Mouse (Mus musculus) skeletal muscle tissue, adult 2 months (tissue): Measurements from ENCODE around the gene Slc13a2.

Experiments used
- DNase-seq: peaks from one replicate; pipeline ENCODE4 v3.0.0-alpha.2; 2012; ENCODE audit warnings: low read depth, low spot score

Slc13a2 gene

DNA sequence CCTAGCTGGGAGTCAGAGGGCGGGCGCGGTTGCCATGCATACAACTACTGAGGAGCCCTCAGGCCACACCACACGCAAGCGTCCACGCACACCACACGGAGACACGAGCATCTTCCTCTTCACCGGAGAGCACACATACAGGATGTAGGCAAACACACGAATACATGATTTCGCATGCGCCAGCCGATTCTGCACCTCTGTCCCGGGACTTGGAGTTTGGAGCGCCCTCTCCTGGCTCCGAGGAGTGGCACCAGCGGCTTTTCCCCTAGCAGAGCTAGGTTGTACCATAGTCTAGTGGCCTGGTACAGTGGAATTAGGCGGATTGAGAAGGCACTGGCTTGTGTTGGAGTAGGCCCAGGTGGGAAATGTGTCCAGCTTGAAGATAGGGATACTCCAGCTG, 24.6 kb downstream of the Slc13a2 start:
- DNase-seq, result no peak

DNA sequence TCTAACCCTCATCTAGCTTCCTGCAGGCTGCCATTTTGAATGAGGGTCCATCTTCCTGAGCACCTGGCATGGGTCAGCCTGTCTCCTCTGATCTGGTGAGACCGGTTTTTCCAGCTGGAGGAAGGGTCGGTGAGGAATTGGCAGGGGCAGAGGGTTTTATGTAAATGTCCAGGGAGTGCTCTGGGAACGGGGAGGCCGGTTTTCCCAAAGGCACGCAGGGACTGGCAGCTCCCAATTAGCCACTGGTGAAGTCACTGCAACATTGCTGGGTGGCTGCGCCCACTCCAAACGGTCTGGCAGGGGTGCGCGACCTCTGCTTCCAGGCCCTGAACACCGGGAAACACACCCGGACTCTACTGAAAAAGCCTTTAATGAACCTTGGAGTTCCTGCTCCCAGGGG, 25.1 kb downstream of the Slc13a2 start:
- DNase-seq, result no peak

DNA sequence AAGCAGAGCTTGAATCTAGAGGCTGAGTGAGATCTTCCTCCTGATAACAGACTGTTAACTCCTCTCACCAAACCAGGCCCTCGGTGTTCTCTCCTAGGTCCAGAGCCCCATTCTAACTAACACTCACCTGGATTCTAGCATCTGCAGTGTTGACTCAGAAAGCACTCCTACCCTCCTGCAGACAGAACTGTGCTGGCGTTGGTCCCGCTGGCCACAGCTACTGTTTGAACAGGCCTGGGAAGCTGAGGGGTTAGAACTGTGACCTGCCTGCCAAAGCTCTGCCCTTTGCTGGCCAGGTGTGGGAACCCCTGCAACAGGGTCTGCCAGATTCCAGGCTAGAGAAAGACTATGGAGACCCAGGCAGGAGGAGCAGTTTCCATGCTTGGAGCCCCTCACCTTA, 29.3 kb downstream of the Slc13a2 start:
- DNase-seq, result no peak

DNA sequence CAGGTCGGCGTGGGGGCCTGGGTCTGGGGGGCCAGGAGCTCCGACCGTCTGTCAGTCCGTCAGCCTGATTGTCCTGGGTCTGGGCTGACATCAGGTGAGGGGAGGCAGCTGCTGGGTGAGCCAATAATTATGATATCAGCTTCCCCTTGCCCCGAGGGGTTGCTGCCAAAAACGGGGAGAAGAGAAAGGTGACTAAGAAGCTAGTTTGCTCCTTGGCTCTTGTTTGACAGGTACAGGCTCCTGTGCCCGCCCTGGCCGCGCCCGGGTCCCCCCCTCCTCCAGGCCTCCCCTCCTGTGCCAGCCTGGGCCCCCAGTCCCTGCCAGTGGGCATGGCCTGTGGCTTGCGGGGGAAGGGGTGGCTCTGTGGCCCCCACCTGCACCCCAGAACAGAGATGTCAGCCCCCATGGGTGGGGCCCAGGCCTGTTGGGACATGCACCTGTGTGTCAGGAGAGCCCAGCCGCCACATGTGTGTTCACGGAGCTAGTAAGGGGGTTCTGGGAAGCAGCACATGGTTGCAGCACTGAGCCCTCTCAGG, 35.4 kb downstream of the Slc13a2 start, which contains the start of gene Foxn1:
Gene Foxn1 (minus strand): TSS at position 51 of the 536 bp plus-strand sequence.
- no peak for DNase-seq

DNA sequence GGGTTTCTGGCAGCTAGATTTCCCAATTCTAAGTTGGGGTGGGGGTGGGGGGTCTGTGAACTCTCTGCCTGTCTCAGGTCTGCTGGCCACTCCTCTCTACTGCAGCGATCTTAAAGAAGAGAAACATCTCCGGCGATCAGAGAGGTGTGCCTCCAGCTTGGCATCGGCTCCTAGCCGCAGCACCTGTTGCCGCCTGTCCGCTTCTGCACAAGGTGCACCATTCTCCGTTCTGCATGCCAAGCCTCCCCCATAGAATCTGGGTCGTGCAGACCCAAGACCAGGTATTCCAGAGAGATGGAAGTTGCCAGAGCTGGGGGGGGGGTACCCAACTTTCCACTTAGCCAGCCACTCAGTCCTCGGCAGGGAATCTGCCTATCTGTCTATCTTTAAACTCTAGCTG, 36.2 kb downstream of the Slc13a2 start:
- no peak for DNase-seq

DNA sequence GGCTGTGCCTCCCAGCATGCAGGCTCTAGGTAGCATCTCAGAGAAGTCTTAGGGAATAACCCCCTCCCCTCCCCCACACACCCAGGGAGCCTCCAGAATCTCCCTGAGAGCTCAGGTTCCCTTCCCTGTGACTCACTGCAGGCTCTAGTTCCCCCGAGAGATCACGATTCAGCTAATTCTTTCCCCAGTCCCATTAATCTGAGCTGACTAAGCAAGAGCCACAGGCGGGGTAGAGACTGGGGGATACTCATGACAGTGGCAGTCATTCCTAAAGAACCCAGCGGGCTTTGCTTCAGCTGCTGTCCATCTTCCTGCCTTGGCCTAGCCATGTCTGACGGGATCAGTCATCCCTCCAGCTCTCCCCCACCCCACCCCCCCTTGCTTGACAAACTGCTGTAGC, 39.3 kb downstream of the Slc13a2 start:
- no peak for DNase-seq

DNA sequence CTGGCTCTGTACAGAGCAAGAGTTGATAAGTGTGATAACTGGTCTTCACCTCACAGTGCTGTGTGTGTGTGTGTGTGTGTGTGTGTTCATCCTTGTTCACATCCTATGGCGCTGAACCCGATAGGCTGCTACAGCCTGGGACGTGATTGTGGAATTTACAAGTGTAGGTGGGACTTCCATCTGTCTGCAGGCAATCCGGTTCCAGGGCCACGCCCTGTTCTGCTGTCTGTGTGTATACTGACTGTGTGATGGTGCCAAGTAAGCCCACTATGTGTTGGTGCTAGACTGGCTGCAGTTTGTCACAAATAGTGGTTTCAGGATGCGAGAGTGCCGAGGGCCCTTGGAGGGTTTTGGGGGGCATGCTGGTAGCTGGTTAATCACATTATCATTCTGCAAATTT, 39.7 kb downstream of the Slc13a2 start:
- no peak for DNase-seq

DNA sequence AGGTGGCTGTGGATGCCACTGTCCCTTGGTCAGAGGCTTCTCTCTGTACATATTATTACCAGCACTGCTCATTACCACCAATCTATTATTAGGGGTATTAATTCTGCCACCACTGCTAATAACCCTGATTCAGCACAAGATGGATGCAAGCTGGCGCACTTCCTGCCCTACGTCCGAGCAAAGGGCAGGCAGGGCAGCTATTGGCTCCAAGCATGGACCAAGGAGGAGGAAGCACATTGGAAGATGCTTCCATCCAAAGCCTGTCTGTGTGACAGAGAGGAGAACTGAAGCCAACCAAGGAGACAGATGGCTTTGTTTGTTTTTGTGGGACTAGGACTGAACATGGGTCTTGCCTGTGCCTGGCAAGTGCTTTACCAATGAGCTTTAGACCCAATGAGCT, 41.0 kb downstream of the Slc13a2 start:
- DNase-seq, result no peak

DNA sequence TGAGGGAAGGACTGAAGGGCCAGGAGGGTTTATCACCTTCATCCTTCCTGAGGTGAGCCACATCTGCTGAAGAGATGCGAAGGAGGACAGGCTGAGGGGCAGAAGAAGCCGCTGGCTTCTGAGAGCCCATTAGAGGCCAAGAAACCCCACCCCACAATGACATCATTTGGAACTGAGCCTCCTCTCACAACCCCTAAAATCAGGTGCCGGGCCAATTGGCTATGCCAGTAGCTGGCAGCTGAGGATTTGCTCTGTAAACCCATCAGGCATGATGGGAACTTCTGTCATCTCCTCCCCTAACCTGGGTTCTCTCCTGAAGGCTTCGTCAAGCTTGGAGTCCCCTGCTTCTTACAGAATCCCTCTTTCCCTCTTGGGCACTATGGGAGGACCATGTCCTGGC, 41.7 kb downstream of the Slc13a2 start:
- DNase-seq, result no peak

DNA sequence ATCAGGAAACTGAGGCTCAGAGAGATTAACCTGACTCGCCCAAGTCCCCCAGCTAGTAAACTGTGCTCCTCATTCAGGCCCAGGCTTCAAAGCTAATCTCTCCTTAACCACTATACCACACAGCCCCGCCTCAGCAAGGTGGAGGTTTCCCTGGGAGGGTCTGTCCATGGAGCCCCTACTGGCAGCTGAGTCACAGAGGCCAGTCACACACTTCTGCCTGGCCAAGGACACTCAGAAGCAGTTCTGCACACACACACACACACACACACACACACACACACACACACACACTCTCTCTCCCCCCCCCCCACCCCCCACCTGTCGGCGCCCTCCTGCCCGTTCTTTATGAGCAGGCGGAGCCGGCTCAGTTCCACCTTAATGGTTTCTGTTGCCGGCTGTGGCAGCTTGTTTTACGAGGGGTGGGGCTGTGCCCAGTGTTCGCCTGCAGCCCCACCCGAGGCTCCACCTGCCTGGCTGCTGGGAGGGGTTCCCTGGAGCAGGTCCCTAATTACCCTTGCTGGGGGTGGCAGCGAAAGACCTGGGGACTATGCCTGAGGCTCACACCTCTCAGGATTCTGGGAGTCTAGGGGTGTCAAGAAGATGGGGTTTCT, 44.4 kb downstream of the Slc13a2 start:
- no peak for DNase-seq

DNA sequence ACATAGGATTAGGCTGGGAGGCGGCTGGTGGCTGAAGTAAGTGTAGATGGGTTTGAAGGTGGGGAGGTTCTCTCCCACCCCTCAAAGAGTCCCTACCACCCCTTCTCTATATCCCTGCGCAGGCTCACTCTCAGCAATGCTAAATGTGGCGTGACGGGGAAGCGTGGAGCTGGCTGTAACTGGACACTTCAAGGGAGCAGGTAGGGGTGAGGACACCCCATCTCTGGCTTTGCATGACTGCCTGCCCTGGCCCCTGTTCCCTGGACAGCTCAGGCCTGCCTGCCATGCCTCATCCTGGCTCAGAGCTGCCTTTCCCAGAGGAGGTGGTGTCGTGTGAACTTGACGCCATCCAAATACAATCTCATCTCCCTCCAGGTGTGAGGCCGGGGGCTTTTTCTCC, 47.9 kb downstream of the Slc13a2 start:
- DNase-seq, result no peak

DNA sequence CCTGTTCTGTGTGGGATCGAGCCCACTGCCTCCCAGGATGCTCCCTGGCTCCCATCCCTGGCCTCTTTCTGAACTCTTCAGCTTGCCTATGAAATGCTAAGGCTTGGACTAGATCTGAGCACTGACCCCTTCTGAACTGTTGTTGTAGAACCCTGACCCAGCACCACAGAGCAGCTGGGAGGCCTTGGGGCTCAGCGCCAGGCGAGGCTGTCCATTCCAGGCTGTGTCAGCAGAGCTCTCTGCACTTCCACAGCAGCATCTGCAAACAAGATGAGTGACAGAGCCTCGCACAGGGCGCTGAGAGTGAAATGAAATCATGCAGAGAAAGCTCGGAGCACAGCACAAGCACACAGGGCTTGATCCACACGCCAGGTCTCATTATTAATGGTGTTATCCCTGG, 49.4 kb downstream of the Slc13a2 start:
- DNase-seq, result no peak

DNA sequence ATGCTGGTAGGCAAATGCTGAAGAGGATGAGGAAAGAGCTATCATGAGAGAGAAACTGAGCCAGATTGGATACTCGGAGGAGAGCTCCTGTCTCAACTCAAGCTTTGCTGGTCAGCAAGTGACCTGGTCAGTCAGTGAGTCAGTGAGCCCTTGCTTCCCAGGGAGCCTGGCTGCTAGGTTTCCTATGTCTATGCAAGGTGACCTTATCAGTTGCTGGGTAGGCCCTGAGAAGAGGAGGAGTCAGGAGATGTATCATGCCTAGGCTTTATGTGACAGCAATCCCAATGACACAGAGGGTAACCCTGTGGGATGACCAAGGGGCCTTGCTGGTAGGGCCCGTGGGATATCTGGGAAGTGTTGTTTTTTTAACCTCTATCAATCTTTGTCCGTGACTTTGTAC, 49.9 kb downstream of the Slc13a2 start:
- no peak for DNase-seq

DNA sequence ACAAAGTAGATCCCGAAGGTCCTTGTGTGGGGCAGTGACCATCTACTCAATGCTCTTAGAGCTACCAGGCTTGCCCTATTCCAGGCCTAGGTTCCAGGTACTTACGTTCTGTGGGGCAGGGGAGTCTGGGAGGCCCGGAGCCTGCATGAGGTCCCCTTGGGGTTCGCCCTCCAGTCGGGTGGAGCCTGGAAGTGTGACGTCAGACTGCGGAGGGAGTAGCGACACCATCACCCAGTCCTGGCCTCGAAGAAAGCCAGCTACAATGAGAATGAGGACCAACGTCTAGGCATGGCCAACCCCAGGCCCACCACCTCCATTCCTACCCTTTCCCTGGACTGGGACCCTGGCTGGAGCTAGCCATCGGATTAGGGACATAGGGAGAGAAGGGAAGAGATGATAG, 50.3 kb downstream of the Slc13a2 start:
- no peak for DNase-seq

DNA sequence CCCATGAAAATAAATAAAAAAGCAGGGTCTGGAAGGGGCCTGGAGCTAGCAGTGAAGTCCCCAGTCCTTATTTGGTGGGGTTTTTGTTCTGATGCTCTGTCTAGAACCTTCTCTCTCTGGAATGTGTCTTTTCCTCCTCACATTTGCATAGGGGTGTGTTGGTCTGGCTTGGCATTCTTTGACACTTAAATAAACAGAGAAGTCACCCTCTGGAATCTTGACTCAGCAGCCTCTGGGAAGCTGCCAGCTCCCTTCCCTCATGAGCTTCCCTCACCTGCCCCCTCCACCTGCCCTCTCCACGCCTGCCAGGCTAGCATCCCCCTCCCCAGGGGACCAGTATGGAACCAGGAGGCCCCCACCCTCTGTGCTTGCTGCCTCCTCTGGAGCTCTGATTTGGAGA, 51.6 kb downstream of the Slc13a2 start:
- DNase-seq, result no peak

DNA sequence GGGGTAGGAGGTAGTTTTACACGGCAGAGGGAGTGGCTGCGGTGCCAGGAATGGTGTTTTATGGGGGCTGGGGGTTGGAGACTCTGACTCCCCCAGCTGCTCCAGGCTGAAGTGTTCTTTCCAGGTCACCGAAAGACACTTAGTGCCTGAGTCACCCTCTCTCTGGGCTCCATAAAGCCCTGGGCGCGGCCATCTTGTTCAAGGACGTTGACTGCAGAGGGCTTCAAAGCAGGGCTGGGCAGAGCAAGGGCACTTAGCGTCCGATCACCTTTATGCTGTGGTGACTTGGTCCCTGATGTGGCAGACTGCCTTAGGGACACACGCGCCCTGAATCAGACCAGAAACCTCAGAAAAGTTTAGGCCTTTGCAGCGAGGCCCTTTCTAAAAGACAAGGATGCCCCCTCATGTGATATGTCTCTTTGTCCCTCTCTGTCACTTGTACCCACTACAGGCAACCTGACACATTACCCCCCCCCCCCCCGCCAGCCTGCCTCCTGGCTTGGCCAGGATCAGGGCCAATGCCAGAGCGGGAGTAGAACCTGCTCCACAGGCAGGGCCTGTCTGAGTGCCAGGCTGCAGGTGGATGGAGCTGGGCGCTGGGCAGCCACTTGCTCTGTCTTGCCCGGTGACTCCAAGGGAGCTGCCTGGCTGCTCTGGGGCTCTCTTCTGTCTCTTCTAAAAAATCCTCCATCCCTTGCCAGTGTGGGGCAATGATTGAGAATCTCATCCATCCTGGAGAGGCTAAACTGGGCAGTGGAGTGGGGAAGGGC, 54.4 kb downstream of the Slc13a2 start:
- DNase-seq, result no peak

DNA sequence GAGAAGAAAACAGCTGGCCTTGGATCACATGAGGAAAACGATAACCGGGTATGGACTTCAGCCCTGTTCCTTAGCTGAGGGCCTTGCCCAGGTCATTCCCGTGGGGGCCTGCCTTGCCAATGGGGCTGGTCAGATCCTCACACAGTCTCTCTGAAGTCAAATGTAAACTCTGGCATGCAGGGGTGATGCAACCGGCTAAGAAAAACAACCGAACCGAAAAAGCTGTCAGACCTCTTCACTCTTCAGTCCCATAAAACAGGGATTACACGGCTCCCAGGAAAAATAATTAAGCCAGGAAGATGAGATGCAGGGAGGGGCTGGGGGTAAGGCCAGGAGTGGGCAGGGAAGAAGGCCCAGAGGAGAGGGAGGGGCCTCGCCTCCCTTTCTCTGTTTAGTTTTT, 57.9 kb downstream of the Slc13a2 start:
- no peak for DNase-seq

DNA sequence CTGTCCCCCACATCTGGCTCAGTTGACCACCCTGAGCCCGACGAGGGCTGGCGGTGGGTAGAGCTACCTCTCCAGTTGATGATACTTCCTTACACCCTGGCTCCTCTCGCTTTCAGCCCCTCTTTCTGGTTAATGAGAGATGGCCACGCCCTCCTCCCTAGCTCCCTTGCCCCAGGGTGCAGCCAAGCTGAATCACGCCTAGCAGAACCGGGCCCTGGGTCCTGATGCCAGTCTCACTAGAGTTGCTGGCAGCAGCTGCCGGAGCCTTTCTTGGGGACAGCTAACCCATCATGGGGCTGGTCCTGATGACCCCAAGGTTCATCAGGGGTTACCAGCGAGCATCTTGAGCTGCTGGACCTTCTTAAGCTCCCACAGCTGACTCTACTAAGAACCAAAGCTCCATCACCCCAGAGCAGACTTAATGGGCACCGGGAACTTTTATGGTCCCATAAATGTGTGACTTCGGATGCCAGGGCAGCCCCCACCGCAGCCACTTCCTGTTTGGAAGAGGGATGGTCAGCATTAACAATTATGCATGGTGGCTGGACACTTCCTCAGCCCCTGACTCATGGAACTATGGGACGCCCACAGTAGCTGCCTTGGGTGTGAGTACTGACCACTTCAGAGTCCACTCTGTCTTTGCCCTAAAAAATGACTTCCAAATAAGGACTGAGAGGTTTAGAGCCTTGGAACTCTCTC, 58.6 kb downstream of the Slc13a2 start:
- DNase-seq, result no peak

DNA sequence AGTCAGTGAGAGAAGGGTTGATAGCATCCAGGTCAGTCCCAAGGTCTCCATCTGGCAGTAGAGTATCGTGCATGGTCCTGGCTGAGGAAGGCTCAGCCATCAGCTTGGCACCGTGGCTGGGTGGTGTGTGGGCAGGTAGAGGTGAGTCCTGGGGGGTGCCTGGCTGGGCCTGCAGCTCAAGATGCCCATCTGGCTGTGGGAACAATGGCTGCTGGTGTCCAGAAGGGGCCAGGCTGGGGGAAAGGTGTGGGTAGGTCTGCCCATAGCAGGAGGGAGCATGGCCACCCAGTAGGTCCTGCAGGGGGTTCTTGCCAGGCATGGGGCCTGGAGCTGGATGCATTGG, 61.3 kb downstream of the Slc13a2 start:
- no peak for DNase-seq

DNA sequence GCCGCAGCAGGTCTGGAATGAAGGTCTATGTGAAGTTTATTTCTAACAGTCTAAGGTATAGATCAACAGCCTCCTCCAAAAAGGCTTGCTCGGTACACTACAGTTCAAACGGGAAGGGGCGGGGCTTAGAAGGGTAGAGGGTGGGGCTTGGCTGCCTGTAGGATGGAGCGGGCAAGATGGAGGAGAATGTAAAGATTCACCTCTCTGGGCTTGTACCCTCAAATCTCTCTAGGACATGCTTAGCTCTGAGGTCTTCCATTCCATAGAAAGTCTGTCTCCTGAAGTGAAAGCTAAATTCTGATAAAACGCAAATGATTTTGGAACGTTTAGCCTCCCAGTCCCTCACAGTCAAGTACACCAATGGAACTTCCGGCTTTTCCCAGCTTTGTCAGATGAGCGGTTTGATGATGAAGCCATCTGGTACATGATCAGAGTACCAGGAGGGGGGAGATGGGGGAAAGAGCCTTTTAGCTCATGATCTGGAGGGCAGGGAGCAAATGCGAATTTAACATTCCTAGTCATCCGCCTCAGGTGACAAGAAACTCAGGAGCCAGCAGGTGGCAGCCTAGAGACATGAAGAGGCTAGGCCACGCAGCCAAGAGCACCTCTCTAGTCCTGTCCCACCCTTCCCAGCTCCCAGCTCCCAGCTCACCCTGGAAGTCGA, 61.8 kb downstream of the Slc13a2 start:
- no peak for DNase-seq

DNA sequence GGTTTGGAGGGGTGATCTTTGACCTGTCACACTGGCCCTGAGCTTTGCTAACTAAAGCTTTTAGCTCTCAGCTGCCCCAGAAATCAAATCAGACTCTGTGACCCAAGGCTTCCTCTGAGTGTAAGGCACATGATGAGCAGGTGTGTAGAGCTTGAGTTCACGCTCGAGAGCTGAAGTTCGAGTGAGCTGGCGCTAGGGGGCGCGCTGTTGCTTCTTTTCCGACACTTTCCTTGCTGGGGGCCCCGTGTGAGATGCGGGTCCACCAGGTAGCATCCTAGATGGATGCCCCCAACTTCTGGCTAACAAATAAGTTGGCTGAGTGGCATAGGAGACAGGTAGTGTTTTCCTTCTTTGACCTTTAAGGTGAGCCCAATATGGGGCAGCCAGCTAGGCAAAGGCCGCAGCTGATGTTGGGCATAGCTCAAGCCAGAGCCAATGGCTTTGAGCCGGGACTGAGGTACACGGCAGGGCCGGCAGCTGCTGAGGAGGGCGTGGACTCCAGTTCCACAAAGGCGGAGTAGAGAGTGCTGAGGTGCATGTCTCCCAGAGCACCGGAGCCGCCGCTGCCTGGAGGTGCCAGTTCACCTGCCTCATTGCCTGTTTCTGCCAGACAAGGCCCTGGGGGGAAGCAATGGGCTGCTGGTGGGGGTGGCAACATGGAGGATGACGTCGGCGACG, 63.5 kb downstream of the Slc13a2 start:
- DNase-seq, result no peak
